Mouse (Mus musculus) urinary bladder, postnatal 36 days (tissue): ENCODE data around the gene Sptbn1.

Source experiments
- DNase-seq, 2 experiments: peaks; one replicate each; pipeline ENCODE4 v3.0.0; 2022; ENCODE audit warnings: low spot score in 2 of 2, mixed read lengths in 1 of 2

Gene Sptbn1

GRCm38 (mm10) chr11:30267892-30268647 is at the start of gene Sptbn1:
TSS of gene Sptbn1 (minus strand) at chr11:30268175.
- peak; percentile 62 to 85 for DNase-seq

- DNase-seq = no peak
Measured at GRCm38 (mm10) chr11:30294279-30294678, 26.3 kb upstream of the Sptbn1 start.

GRCm38 (mm10) chr11:30292221-30293160 is 24.5 kb upstream of the Sptbn1 start:
- DNase-seq = no peak

- DNase-seq = peak; percentile 28 to 62
Measured at GRCm38 (mm10) chr11:30291155-30291554, 23.2 kb upstream of the Sptbn1 start.

GRCm38 (mm10) chr11:30289470-30290431 is 21.8 kb upstream of the Sptbn1 start:
- DNase-seq = peak in 1 of 2 experiments; percentile 40

- DNase-seq = no peak
Measured at GRCm38 (mm10) chr11:30288075-30288474, 20.1 kb upstream of the Sptbn1 start.

GRCm38 (mm10) chr11:30283710-30284109 is 15.7 kb upstream of the Sptbn1 start:
- peak in 1 of 2 experiments; percentile 60 for DNase-seq

- no peak for DNase-seq
Measured at GRCm38 (mm10) chr11:30281096-30281495, 13.1 kb upstream of the Sptbn1 start.

- peak in 1 of 2 experiments; percentile 42 for DNase-seq
Measured at GRCm38 (mm10) chr11:30279278-30279677, 11.3 kb upstream of the Sptbn1 start.

GRCm38 (mm10) chr11:30275436-30276031 is 7.6 kb upstream of the Sptbn1 start:
- DNase-seq = no peak

- DNase-seq = no peak
Measured at GRCm38 (mm10) chr11:30269524-30269923, 1.5 kb upstream of the Sptbn1 start.

- DNase-seq = no peak
Measured at GRCm38 (mm10) chr11:30268648-30269375, 837 bp upstream of the Sptbn1 start.

GRCm38 (mm10) chr11:30267036-30267891 is 711 bp downstream of the Sptbn1 start:
- DNase-seq = peak; percentile 26 to 54

GRCm38 (mm10) chr11:30266691-30267035 is 1.3 kb downstream of the Sptbn1 start:
- DNase-seq = no peak

- DNase-seq = no peak
Measured at GRCm38 (mm10) chr11:30265666-30266065, 2.3 kb downstream of the Sptbn1 start.

- DNase-seq = no peak
Measured at GRCm38 (mm10) chr11:30263627-30264026, 4.3 kb downstream of the Sptbn1 start.

- no peak for DNase-seq
Measured at GRCm38 (mm10) chr11:30258739-30259350, 9.1 kb downstream of the Sptbn1 start.

- peak in 1 of 2 experiments; percentile 64 for DNase-seq
Measured at GRCm38 (mm10) chr11:30257812-30258211, 10.2 kb downstream of the Sptbn1 start.

- DNase-seq = no peak
Measured at GRCm38 (mm10) chr11:30257085-30257484, 10.9 kb downstream of the Sptbn1 start.
